8 mouse cellular contexts compared by ENCODE assay signal in the genomic region with DNA sequence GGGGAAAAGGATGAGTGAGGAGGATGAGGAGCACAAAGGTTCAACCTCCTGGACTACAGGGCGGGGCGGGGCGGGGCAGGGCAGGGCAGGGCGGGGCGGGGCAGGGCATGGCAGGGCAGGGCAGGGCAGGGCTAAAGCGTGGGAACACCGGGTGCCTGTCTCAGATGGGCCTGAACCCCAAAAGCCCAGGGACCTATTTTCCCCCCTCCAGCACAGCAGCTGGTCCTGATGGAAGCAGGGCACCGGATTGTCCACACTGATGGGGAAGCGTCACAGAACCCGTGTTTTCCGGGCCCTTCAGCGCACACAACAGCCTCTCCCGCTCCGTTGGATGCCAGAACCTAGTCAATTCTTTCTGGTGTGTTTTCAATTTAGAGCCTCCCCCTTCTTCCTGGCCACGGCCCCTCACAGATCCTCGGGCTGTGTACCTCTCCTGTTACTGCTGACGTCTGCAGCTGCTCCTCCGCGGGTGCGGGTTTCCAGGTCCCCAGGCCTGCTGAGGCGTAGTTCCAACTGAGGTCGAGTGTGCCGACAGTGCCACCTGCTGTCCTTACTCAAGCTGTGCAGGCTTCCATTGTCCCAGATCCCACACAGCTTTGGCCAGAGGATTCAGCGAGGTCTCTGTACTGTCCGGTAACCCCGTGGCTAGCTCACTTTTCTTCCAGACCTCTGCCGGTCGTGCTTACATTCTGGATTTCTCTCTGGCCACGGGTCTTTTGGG. TPM values are rescaled to one million over a fixed set of nuclear protein-coding genes. Genes with fewer than 3 reads are reported as not detected.
DNase-seq lines count a peak whose midpoint lies in the region; ATAC-seq and TF ChIP-seq lines count a peak whose summit lies in the region.

No protein-coding gene starts in this region.

- H3K4me1 ChIP-seq in forebrain, embryonic 12.5 days = peaks cover 67% of the 10 kb centered on the region
- peaks cover 28% of the 10 kb centered on the region for H3K4me1 ChIP-seq in heart, postnatal 0 days (ENCODE audit: control insufficient read depth, insufficient read depth)
- peaks cover 2% of the 10 kb centered on the region; the same call in 1 of the 2 replicates for H3K4me1 ChIP-seq in liver, embryonic 16.5 days (ENCODE audit: control insufficient read depth, low read depth, low read length)
- H3K4me1 ChIP-seq in neural tube, embryonic 14.5 days (ENCODE audit: control insufficient read depth, insufficient read depth, low read length) = peaks cover 16% of the 10 kb centered on the region
- H3K4me1 ChIP-seq in testis, adult 2 months (ENCODE audit: control insufficient read depth, insufficient read depth, low read length) = peaks cover 9% of the 10 kb centered on the region

- H3K27me3 ChIP-seq in forebrain, embryonic 12.5 days = no peaks in the 10 kb centered on the region
- H3K27me3 ChIP-seq in heart, postnatal 0 days (ENCODE audit: control insufficient read depth, insufficient read depth, low read length) = no peaks in the 10 kb centered on the region
- peaks cover 3% of the 10 kb centered on the region; the same call in 1 of the 2 replicates for H3K27me3 ChIP-seq in liver, embryonic 16.5 days (ENCODE audit: control insufficient read depth, insufficient read depth, low read depth, low read length)
- no peaks in the 10 kb centered on the region for H3K27me3 ChIP-seq in neural tube, embryonic 14.5 days (ENCODE audit: control insufficient read depth, insufficient read depth, low read length)
- H3K27me3 ChIP-seq in testis, adult 2 months (ENCODE audit: control insufficient read depth, insufficient read depth, low read length) = peaks cover 3% of the 10 kb centered on the region; the same call in 1 of the 2 replicates

- peak overlapping the region; percentile 60 for H3K9ac ChIP-seq in forebrain, embryonic 12.5 days
- H3K9ac ChIP-seq in heart, postnatal 0 days (replicated peaks; ENCODE audit: low read depth, low read length) = no peak overlapping the region; the same call in 1 of the 2 replicates
- H3K9ac ChIP-seq in liver, embryonic 16.5 days (ENCODE audit: low read depth, low read length) = no peak overlapping the region
- H3K9ac ChIP-seq in neural tube, embryonic 14.5 days (replicated peaks; ENCODE audit: low read depth, low read length) = peak overlapping the region; percentile 56

- TF ChIP-seq EP300 in heart, postnatal 0 days (IDR thresholded peaks at IDR 0.05; ENCODE audit: low read depth) = no peak

- no peaks in the 10 kb centered on the region for H3K36me3 ChIP-seq in forebrain, embryonic 12.5 days (replicated peaks)
- no peaks in the 10 kb centered on the region for H3K36me3 ChIP-seq in heart, postnatal 0 days (replicated peaks; ENCODE audit: control insufficient read depth, insufficient read depth, low read length)
- no peaks in the 10 kb centered on the region for H3K36me3 ChIP-seq in liver, embryonic 16.5 days (ENCODE audit: control insufficient read depth, insufficient read depth)
- no peaks in the 10 kb centered on the region for H3K36me3 ChIP-seq in neural tube, embryonic 14.5 days (ENCODE audit: control insufficient read depth, insufficient read depth, low read length)
- no peaks in the 10 kb centered on the region for H3K36me3 ChIP-seq in testis, adult 2 months (ENCODE audit: control insufficient read depth, insufficient read depth, low read length)

- TF ChIP-seq POLR2A in testis, adult 2 months (IDR thresholded peaks at IDR 0.05; ENCODE audit: control insufficient read depth, low read depth, low read length) = no peak

- peak; percentile 78 for ATAC-seq in forebrain, embryonic 12.5 days (ENCODE audit: low FRiP score)
- peak; percentile 84 for ATAC-seq in heart, postnatal 0 days (ENCODE audit: insufficient read depth, low read depth)
- peak; percentile 67 for ATAC-seq in liver, embryonic 16.5 days (ENCODE audit: low read depth)
- peak; percentile 88 for ATAC-seq in neural tube, embryonic 14.5 days (ENCODE audit: low read depth)

- peak overlapping the region; percentile 32; the same call in 1 of the 2 replicates for H3K27ac ChIP-seq in forebrain, embryonic 12.5 days
- peak overlapping the region; percentile 46 for H3K27ac ChIP-seq in heart, postnatal 0 days (ENCODE audit: low read depth)
- H3K27ac ChIP-seq in liver, embryonic 16.5 days (ENCODE audit: low read length) = no peak overlapping the region
- H3K27ac ChIP-seq in neural tube, embryonic 14.5 days (ENCODE audit: low read depth, low read length) = peak overlapping the region; percentile 24
- H3K27ac ChIP-seq in testis, adult 2 months (ENCODE audit: control insufficient read depth, insufficient read depth, low read depth, low read length) = no peak overlapping the region

- peak; percentile 97 for TF ChIP-seq CTCF in heart, postnatal 0 days (IDR thresholded peaks at IDR 0.05; ENCODE audit: low read depth)
- TF ChIP-seq CTCF in testis, adult 2 months (IDR thresholded peaks at IDR 0.05; ENCODE audit: control insufficient read depth, insufficient read depth, insufficient replicate concordance, low read depth, low read length) = peak; percentile 93

- peak overlapping the region; percentile 30 for H3K4me3 ChIP-seq in forebrain, embryonic 12.5 days (replicated peaks)
- peak overlapping the region; percentile 17; the same call in 1 of the 2 replicates for H3K4me3 ChIP-seq in heart, postnatal 0 days (ENCODE audit: low read depth, low read length)
- peak overlapping the region; percentile 28; the same call in 1 of the 2 replicates for H3K4me3 ChIP-seq in liver, embryonic 16.5 days (ENCODE audit: low read depth, low read length)
- peak overlapping the region; percentile 17 for H3K4me3 ChIP-seq in neural tube, embryonic 14.5 days (ENCODE audit: low read depth, low read length)
- peak overlapping the region; percentile 37 for H3K4me3 ChIP-seq in testis, adult 2 months (ENCODE audit: control insufficient read depth, low read depth, low read length)

- 6% methylated on average over 26 of the region's 29 CpGs for WGBS in forebrain, embryonic 12.5 days
- WGBS in heart, postnatal 0 days = 17% methylated on average over 29 of the region's 29 CpGs
- 3% methylated on average over 24 of the region's 29 CpGs for WGBS in liver, embryonic 16.5 days (ENCODE audit: insufficient replicate concordance)
- WGBS in neural tube, embryonic 14.5 days = 3% methylated on average over 25 of the region's 29 CpGs

- H3K4me2 ChIP-seq in forebrain, embryonic 12.5 days = peak overlapping the region; percentile 52
- peak overlapping the region; percentile 44 for H3K4me2 ChIP-seq in heart, postnatal 0 days (ENCODE audit: low read depth, low read length)
- H3K4me2 ChIP-seq in liver, embryonic 16.5 days (ENCODE audit: low read depth, low read length) = peak overlapping the region; percentile 52; the same call in 1 of the 2 replicates
- H3K4me2 ChIP-seq in neural tube, embryonic 14.5 days (ENCODE audit: low read depth, low read length) = peak overlapping the region; percentile 52

- H3K9me3 ChIP-seq in forebrain, embryonic 12.5 days = no peaks in the 10 kb centered on the region
- no peaks in the 10 kb centered on the region for H3K9me3 ChIP-seq in heart, postnatal 0 days (replicated peaks; ENCODE audit: control insufficient read depth, low read length)
- H3K9me3 ChIP-seq in liver, embryonic 16.5 days (replicated peaks; ENCODE audit: control insufficient read depth, low read length) = no peaks in the 10 kb centered on the region
- H3K9me3 ChIP-seq in neural tube, embryonic 14.5 days (ENCODE audit: control insufficient read depth, low read length) = no peaks in the 10 kb centered on the region

- peak; percentile 44 to 51 for DNase-seq in CD8-positive naive resting alpha-beta T cell, adult 2 months (ENCODE audit: low read depth in 2 of 2, low spot score in 2 of 2)
- DNase-seq in c-Kit-positive CD71-negative TER-119-negative erythroid progenitor cells, embryonic 14.5 days (ENCODE audit: low read depth) = peak; percentile 62
- peak; percentile 82 for DNase-seq in heart, postnatal 0 days (ENCODE audit: low spot score)
- peak; percentile 87 to 92 for DNase-seq in kidney, postnatal 4 days

RNA-seq across cellular contexts. Expression of a gene that starts 40.4 kb away (rescaled TPM):
- not detected in 2 replicates for polyA plus RNA-seq in forebrain, embryonic 12.5 days (2016; fragmentation: Nextera tagmentation; extraction: Ambion mirVana)
- 1.3 TPM in 1 of 2 replicates, not detected in the other for total RNA-seq in heart, postnatal 0 days (2014; rRNA removed; ENCODE audit: low replicate concordance)
- polyA plus RNA-seq in heart, postnatal 0 days (2015; fragmentation: Nextera tagmentation; extraction: Ambion mirVana) = 0.20 and 0.27 TPM in 2 replicates
- polyA plus RNA-seq in liver, embryonic 16.5 days (2015; fragmentation: Nextera tagmentation; extraction: Ambion mirVana) = 3.9 and 7.3 TPM in 2 replicates
- not detected in 2 replicates for polyA plus RNA-seq in neural tube, embryonic 14.5 days (2014; fragmentation: Nextera tagmentation; extraction: Ambion mirVana)
- polyA plus RNA-seq in testis, adult 2 months (2012; rRNA removed) = 0.10 TPM in 1 of 2 replicates, not detected in the other

RNA-seq across cellular contexts. Expression of a gene that starts 51.7 kb away (rescaled TPM):
- polyA plus RNA-seq in forebrain, embryonic 12.5 days (2016; fragmentation: Nextera tagmentation; extraction: Ambion mirVana) = 119 and 123 TPM in 2 replicates
- total RNA-seq in heart, postnatal 0 days (2014; rRNA removed; ENCODE audit: low replicate concordance) = 143 and 151 TPM in 2 replicates
- polyA plus RNA-seq in heart, postnatal 0 days (2015; fragmentation: Nextera tagmentation; extraction: Ambion mirVana) = 47.6 and 49.1 TPM in 2 replicates
- 12.7 and 14.4 TPM in 2 replicates for polyA plus RNA-seq in liver, embryonic 16.5 days (2015; fragmentation: Nextera tagmentation; extraction: Ambion mirVana)
- 159 and 208 TPM in 2 replicates for polyA plus RNA-seq in neural tube, embryonic 14.5 days (2014; fragmentation: Nextera tagmentation; extraction: Ambion mirVana)
- 12.7 and 13.1 TPM in 2 replicates for polyA plus RNA-seq in testis, adult 2 months (2012; rRNA removed)

RNA-seq across cellular contexts. Expression of a gene that starts 52.5 kb away (rescaled TPM):
- polyA plus RNA-seq in forebrain, embryonic 12.5 days (2016; fragmentation: Nextera tagmentation; extraction: Ambion mirVana) = not detected in 2 replicates
- total RNA-seq in heart, postnatal 0 days (2014; rRNA removed; ENCODE audit: low replicate concordance) = 0.12 TPM in 1 of 2 replicates, not detected in the other
- 0.45 and 0.52 TPM in 2 replicates for polyA plus RNA-seq in heart, postnatal 0 days (2015; fragmentation: Nextera tagmentation; extraction: Ambion mirVana)
- 0.15 TPM in 1 of 2 replicates, not detected in the other for polyA plus RNA-seq in liver, embryonic 16.5 days (2015; fragmentation: Nextera tagmentation; extraction: Ambion mirVana)
- polyA plus RNA-seq in neural tube, embryonic 14.5 days (2014; fragmentation: Nextera tagmentation; extraction: Ambion mirVana) = 0.24 and 0.35 TPM in 2 replicates
- polyA plus RNA-seq in testis, adult 2 months (2012; rRNA removed) = 0.07 and 0.14 TPM in 2 replicates

Comparison
In these comparisons a context has a peak if more than half of its experiments do, and no peak if none do; other contexts are left out.
1. H3K27ac ChIP-seq: peak in forebrain, embryonic 12.5 days (single experiment), heart, postnatal 0 days (single experiment) and neural tube, embryonic 14.5 days (single experiment); none in liver, embryonic 16.5 days (single experiment) and testis, adult 2 months (single experiment).
2. H3K9ac ChIP-seq: peak in forebrain, embryonic 12.5 days (single experiment) and neural tube, embryonic 14.5 days (single experiment); none in heart, postnatal 0 days (single experiment) and liver, embryonic 16.5 days (single experiment).
3. Peak in every context shown above with its lines, with median percentiles within 50 percentile points of each other: DNase-seq, ATAC-seq, H3K4me2 ChIP-seq and H3K4me3 ChIP-seq.